Mouse (Mus musculus): ENCODE results near the gene Bsph1.
"Not testable (repeated sequence)": the region's sequence is repeated elsewhere in the genome, so short reads cannot be mapped to it uniquely, and the experiment has no call there.

Gene Bsph1

DNA sequence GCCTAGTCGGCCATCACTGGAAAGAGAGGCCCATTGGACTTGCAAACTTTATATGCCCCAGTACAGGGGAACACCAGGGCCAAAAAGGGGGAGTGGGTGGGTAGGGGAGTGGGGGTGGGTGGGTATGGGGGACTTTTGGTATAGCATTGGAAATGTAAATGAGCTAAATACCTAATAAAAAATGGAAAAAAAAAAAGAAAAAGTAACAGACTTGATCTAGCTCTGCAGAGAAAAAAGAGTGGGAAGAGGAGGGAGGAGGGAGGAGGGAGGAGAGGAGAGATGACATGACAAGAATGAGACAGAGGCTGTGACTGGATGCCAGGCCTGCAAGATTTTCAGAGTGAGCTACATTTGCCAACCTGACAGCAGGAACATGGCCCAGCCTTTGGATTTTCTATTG is at the start of gene Bsph1:
Bsph1 (plus strand) TSS at position 301 of the 400 bp plus-strand sequence.
- DNase-seq (ENCODE audit: low read depth in 1 of 2, low spot score in 2 of 2): not testable (repeated sequence)

DNA sequence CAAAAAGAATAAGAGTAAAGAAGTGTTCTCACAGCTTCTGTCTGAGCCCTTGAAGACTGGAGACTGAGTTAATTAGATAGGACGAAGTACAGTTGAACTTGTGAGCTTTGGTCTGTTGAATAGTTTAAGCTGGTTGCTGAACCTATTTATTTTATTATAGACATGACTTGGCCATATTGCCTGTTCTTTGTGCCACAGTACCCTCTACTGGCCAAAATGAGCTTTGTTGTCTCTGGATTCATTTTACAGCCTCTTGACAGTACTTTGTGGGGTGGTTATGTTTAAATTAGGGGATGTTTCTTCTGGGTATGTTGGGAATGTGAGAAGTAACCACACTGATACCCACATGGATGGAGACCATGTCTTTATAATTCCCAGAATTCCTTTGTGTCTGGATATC is 60.9 kb downstream of the Bsph1 start:
- no peak for DNase-seq (ENCODE audit: low read depth in 1 of 2, low spot score in 2 of 2)
